Mouse (Mus musculus): ENCODE measurements around the gene Gm17662.
A peak's percentile ranks its signal among the peaks of the same experiment; 100 is the strongest.

The Gm17662 gene

DNA sequence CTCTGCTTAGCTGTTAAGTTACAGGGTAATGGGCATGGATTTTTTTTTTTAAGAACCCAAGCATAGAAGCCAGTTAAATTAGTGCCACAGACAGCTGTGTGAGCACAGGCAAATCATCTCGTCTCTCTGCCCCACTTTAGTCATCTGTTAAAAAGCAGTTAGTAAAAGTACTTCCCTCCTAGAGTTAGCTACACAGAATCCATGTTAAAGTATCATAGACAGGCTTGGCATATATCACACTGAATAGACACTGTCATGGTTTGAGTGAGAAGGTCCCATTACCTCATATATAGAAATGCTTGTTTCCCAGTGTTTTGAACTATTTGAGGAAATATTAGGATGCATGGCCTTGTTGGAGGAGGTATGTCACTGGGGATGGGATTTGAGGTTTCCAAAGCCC is at the start of gene Gm17662:
Gene Gm17662 (plus strand): TSS at position 301 of the 400 bp plus-strand sequence.
- no peak for DNase-seq (ENCODE audit: low spot score in 2 of 2)

DNA sequence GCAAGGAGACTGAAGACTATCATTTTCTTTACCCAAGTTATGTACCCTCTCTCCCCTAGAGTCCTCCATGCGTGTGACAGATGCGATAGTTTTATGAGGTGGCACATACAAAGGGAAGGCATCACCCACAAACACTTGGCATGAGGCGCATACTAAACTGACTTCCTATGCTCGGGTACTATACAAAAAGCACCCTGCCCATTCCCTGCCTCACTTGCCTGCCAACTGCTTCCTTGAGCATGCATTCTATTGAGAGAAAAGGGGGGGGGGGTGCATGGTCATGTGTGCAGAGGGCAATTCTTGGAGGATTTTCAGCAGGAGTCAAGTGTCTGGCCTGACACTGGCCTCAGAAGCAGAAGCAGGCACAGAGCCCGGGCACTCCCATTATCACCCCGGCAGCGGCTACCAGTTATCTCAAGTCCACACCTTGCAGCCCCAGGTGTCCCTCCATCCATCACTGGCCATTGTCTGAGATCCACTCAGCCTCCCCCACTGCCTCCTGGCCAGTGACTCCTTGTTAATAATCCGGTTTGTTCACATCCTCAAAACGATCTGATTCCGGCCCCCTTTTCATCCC is 46.3 kb upstream of the Gm17662 start:
- DNase-seq (ENCODE audit: low spot score in 2 of 2) = no peak

DNA sequence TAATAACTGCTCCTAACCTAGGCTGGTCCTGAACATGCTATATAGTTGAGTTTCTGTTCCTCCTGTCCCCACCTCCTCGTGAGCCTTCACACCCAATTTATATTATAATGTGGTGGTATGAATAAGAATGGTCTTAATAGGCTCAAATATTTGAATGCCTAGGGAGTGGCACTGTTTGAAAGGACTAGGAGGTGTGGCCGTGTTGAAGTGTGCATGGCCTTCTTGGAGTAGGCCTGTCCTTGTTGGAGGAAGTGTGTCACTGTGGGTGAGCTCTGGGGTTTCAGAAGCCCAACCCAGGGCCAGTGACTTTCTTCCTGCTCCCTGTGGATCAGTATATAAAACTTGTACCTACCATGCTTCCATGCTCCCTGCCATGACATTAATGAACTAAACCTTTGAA is 43.5 kb upstream of the Gm17662 start:
- no peak for DNase-seq (ENCODE audit: low spot score in 2 of 2)

DNA sequence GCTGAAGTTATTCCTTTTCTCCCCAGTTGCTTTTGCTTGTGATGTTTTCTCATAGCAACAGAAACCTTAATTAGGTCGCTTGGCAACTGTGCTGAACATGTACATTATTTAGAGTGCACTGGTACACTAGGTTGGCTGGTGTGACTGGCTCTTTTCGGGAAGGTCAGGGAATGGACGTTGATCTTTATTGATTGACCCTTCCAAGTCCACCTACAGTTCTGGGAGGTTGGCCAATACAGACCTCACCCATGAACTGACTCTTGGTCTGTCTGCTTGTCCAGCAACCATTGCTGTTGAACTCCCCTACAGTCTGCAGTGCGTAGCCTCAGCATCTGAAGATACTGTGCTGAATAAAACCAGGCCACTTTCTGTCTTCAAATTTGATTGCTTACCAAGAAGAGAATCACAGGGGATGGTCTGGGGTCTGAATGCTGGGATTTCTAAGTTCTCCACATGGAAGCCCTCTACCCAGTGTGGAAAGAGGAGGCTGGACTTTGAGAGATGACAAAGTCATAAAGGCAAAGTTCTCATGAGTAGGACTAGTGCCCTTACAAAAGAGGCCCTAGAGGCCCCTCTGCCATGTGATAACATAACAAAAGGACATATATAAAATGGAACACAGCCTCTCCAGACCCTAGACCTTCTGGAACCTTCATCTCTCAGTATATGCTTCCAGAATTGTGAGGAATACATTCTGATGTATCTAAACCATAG is 40.5 kb upstream of the Gm17662 start:
- no peak for DNase-seq (ENCODE audit: low spot score in 2 of 2)

DNA sequence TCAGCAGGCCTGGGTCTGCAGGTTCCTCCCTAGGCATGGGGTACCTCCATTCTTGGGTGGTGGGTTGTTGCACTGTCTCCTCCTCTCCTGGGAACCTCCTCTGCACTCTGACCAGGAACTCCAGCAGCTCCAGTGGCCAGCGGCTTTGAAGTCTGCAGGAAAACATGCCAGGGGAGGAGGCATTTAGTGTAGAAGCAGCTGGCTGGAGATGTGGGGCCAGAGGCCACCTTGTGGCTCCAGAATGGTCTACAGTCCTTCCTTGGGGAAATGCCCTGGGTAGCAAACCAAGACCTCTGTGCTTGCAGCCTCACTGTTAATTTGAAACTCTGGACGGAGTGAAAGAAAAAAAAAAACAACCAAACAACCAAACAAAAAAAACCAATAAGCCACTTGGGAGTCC is 39.6 kb upstream of the Gm17662 start:
- no peak for DNase-seq (ENCODE audit: low spot score in 2 of 2)

DNA sequence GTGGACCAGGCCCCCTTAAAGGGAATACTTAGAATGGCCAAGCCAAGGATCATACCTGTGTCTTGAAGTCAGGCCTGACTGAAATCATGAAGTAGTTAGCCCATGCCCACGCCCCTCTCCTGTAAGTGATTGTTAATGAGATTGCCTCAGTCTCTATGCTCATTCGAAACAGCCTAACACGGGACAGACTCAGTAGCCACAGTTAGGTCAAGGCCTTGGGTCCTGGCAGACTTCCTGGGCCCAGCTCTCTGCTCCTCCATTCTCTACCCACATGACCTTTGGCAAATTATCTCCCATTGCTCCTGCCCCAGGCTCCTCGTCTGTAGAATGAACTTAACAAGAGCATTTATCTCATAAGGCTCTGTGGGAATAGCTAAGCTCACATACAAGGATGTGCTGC is 38.1 kb upstream of the Gm17662 start:
- no peak for DNase-seq (ENCODE audit: low spot score in 2 of 2)

DNA sequence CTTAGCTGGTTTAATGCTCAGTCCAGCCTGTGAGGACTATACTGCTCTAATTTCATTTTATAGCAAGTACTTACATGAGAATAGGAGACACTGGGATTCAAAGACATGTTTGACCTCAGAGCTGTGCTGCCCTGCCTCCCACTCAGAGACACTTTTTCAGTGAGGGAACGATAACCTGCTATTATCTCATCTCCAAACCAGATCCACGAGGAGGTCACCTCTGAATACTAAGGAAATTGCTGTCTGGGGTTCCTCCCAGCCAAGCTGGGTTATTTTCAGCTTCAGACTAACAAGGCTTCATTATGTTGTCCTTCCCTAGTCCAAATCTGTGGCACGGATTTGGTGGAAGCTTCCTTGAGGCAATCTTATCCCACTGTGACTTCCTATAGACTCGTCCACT is 37.2 kb upstream of the Gm17662 start:
- DNase-seq (ENCODE audit: low spot score in 2 of 2) = no peak

DNA sequence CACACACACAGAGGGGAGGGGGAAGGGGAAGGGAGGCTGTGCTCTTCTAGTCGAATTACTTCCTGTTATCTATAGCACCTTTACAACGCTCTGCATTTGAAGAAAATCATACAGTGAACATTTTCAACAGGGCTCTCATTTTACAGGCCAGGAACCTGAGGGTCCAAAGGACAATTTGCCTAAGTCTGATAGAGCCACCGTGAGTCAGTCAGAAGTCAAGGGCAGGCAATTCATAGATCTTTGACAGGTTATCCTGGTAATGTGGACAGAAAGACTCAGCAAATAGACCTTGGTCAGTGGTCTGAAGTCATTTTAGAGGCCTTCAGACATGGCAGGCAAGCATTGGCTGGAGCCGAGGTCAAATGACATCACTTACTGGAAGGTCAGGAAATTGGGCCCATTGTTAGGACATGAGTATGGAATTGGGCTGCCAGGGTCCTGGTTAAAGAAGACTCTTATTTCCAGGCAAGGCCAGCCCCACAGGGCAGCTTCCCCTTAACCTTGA is 33.5 kb upstream of the Gm17662 start:
- no peak for DNase-seq (ENCODE audit: low spot score in 2 of 2)

DNA sequence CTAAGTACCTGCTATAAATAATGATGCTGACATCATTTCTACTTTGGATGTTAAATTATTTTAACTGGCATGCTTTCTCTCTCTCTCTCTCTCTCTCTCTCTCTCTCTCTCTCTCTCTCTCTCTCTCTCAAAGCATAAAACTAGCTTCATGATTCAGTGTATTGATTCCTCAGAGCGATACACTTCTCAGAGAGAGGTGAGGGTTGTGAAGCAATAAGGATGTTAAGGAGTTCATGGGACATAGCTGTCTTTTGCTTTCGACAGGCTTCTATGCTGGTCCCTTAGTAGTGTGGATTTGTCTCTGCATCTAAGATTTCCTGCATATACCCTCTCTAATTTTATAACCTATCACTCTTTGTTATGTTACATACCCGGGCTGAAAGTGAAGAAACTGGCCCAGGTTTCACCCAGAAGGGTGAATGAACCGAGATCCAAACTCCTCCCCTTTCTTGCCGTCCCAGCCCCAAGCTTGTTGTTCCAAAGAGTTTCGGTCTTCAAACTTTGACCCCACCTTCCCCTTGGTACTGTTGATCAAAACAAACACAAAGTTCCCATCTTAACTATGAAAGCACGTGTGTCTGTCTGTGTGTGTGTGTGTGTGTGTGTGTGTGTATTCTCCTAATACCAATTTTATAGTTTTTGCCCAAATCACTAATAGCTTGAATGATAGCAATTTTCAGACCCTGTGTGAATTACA is 32.6 kb upstream of the Gm17662 start:
- no peak for DNase-seq (ENCODE audit: low spot score in 2 of 2)

DNA sequence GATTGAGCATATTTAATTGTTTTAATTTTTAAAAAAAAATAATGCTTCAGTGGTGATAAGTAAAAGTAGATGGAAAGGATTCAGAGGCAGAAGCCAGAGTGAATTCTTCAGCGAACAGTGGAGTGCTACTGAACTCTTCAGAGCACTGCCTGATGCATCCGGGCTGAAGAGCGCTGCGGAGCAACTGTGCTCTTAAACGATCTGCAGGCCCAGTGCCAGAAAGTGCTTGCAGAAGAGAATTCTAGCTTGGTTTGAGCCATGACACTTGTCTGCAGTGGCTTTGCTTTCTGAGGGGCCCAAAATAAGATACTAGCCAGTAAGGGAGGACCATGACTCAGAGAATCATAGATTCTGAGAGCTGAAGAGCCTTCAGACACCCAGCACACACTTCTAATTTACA is 28.2 kb upstream of the Gm17662 start:
- DNase-seq (ENCODE audit: low spot score in 2 of 2) = peak; percentile 19 to 28

DNA sequence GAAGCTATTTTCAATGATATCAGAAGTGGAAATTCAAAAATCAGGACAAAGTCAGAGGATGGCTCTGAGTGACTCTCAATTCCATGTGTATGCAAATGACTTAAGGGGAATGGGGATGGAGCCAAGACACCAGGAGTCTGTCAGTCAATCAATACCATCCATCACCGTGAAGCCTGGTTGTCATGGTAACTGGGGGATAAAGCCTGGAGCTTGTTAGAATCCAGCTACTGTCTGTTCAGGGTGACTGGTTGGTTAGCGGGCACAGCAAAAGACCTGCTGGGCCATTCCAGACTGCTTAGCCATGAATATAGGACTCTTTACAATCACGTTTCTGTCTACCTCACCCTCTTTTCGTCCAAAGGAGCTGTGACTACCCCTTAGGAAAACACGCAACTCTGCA is 22.0 kb upstream of the Gm17662 start:
- DNase-seq (ENCODE audit: low spot score in 2 of 2) = no peak

DNA sequence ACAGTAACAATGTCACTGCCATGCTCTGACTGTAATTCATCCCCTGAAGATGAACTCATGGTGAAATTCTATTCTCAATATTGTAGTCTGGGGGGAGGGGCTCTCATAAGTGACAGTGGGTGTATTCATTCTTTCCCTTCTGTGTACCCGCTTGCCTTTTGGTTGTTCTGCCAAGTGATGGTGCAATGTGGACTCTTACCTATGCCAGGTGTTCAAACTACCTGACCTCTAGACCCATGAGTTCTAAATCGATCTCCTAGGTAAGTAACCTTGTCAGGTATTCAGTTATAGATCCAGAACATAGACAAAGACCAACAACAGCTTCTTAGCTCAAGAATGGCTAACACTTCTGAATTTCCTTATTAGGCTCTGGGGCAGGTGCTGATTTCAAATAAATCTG is 18.8 kb upstream of the Gm17662 start:
- DNase-seq (ENCODE audit: low spot score in 2 of 2) = no peak

DNA sequence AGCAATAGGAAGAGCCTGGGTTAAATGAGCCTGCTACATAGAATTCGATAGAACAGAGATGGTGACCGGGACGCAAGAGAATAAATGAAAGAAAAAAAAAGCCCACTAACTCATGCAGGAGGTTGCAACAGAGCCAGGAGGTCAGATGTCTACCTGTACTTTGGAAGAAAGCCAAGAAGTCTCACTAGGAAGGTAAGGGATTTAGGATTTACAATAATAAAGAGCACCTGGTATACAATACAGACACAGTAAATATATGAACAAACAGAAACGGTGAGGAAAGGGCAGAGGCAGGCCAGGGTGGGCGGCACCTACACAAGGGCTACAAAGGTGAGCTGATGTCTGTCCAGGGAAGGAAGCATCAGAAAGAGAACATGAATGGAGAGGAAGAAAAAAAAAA is 14.9 kb upstream of the Gm17662 start:
- no peak for DNase-seq (ENCODE audit: low spot score in 2 of 2)

DNA sequence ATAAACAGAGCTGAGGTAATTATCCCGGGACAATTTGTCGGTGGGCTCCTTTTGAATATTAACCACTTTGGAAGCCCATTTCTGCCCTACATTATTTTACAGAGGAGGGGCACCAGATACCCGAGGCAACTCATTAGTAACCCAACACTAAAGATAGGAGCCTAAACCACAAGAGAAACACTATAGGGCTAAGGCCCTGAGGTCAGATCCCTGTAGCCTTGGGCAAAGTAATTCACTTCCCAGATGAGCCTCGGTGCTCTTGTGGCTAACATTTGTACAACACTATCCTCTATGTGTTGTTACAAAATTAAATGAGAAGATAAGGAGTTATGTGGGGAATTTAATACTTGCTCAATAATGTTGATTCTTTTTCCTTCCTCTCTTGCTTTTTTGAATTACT is 13.6 kb upstream of the Gm17662 start:
- no peak for DNase-seq (ENCODE audit: low spot score in 2 of 2)

DNA sequence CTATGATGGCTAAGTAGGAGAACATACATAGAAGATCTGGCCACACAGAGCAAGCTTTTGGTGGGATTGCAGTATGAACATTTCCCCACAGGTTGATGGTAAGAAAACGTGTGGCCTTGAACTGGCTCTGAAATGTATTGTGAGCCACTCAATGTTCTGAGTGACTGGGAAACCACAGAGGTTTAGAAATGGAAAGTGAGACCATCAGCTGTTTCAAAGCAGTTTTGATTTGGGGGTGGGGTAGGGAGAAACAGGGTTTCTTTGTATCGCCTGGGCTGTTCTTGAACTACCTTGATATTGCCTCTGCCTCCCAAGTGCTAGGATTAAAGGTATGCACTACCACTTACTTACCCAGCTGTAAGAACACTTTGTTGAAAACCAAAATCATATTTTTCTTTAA is 1.9 kb upstream of the Gm17662 start:
- no peak for DNase-seq (ENCODE audit: low spot score in 2 of 2)

DNA sequence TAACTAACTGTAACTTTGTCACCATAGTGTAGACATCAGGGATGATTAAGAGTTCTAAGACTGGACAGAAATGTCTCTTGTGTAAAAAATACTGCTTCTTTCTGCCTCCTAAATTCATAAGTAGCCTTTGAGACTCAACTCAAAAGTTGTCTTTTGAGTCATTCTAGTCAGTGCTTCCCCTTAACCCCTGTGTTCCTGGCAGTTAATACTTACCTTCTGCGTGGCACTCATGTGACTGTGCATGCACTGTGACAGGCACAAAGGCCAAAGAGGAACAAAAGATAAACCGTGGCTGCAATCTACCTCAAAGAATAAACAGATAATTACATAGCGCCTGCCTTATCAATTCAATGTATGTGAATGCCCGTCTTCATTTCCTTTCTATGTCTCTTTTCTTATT is 694 bp downstream of the Gm17662 start:
- DNase-seq (ENCODE audit: low spot score in 2 of 2) = no peak

DNA sequence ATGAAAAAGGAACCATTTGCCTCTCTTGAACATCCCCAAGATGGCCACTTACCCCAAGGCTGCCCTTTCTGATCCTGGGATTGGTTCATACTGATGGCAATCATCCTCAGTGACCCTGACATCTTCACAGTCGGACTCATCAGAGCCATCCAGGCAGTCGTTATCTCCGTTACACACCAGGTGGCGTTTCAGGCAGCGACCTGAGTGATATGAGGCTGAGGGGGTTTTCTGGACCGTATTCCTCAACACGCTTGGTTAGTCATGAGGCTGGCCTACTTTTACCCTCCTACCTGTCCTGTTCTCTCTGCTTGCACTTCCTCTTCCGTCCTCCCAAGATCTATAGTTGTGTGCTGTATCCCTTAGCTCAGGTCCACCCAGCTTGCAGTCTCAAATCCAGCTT is 4.1 kb downstream of the Gm17662 start:
- DNase-seq (ENCODE audit: low spot score in 2 of 2) = no peak

DNA sequence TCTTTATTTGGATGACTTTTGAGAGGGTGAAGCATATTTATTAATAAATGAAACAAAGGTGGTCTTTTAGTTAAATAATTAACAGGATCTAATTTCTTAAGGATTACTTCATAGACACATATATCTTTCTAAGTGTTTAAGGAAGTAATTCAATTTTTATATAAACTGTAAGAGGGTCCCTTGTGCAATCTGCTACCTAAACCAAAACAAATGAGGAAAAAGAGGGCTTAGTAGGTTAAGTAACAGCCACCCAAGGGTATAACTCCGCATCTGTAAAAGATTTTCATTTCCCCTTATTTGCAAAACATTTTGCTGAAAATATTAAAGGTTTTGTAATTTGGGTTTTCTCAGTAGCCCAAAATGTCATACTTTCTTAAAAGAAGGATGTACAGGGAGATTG is 7.3 kb downstream of the Gm17662 start:
- no peak for DNase-seq (ENCODE audit: low spot score in 2 of 2)

DNA sequence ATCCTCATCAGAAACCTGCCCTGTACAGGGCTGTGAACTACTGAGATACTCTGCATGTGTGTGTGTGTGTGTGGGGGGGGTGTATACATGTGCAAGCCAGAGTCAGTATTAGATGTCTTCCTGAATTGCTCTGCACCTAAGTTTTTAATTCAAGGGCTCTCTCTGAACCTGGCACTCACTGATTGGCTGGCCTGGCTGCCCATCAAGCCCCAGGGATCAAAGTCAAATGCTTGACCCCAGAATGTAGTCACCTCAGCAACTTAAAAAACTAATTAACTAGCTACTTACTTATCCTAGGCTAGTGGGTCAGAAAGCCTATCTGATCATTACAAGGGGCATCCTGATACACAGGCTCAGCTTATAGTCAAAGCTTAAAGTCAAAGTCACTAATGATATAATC is 12.5 kb downstream of the Gm17662 start:
- DNase-seq (ENCODE audit: low spot score in 2 of 2) = no peak

DNA sequence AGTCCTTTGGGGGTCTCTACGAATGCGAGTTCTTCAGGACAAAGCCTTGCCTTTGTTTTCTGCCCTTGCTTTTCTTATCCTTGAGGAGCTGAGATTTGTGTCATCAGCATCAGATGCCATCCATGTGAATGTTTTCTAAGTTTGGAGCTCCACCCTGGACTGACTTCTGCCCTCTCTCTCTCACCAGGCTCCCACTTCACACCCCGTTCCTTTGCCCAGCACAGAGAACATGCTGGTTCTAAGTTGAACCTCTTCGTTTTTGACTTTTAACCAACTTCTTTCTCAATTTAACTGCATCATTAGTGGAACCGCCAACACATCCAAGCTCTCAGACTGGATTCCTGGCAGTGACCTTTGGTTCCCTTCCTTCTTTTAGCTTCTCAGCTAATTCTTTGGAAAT is 13.1 kb downstream of the Gm17662 start:
- DNase-seq (ENCODE audit: low spot score in 2 of 2) = no peak

DNA sequence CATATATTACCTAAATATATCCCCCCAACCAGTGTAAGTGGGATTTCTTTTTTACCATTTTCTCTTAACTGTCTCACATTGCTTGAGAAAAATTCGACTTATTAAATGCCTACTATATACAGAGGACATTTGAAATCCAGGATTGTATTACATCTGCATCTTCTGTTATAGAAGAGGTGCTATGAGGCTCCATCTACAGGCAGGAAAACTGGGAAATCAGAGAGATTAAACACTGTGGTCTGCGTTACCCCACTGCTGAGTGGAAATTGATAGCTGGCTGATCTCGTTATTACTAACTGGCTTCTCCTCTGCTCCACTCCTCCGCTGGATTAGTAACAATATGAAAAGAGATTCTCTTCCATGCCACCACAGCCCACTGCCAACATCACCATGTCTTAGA is 18.7 kb downstream of the Gm17662 start:
- DNase-seq (ENCODE audit: low spot score in 2 of 2) = no peak

DNA sequence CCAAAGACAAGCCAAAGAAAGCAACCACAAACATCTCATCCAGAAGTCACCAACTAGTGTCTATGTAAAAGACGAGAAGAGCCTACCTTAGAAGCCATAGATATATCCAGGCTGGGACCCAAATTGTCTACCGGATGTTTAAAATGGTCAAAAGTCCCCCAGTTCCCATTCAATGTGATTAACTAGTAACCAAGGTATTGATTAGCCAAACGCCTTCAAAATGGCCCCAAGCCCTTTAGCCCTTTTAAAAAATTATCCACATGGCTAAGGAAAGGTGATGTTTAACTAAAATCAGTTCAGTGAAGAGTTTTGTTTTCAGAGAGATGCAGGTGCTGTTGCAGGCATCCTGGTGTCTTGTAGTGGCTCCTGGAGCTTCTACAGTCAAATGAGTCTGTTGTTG is 19.2 kb downstream of the Gm17662 start, which contains the start of gene C8a:
Gene C8a (minus strand): TSS at position 76 of the 400 bp plus-strand sequence.
- no peak for DNase-seq (ENCODE audit: low spot score in 2 of 2)

DNA sequence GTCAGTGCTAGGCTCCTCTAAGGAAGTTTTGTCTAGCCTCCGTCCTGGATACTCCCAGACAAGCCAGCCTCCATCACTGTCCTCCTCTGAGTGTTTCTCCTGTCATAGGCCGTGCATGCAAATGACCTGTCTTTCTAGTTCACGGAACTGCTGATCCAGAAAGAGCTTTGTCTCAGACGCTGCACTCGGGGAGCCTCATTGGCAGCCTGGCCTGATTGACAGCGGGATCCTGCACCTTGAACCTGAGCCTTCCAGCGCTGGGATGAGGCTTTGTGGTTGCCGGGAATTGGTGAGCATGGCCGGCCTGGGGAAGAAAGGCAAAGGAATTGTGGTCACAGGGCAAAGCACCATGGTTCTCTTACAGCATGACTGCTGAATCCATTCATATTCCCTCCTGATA is 30.4 kb downstream of the Gm17662 start:
- DNase-seq (ENCODE audit: low spot score in 2 of 2) = no peak

Measured in frontal cortex, postnatal 36 days (tissue).